Mouse (Mus musculus) ES-Bruce4 (cell line): ENCODE data around the gene Metap1d.

Experiments
- CTCF ChIP-seq: IDR thresholded peaks from one replicate; pipeline ENCODE4 v1.8.1; 2011; ENCODE audit warnings: low read depth, low read length
- POLR2A ChIP-seq: IDR thresholded peaks from one replicate; pipeline ENCODE4 v1.8.1; 2011; ENCODE audit warnings: low read length; ENCODE audit not compliant: insufficient read depth

DNA sequence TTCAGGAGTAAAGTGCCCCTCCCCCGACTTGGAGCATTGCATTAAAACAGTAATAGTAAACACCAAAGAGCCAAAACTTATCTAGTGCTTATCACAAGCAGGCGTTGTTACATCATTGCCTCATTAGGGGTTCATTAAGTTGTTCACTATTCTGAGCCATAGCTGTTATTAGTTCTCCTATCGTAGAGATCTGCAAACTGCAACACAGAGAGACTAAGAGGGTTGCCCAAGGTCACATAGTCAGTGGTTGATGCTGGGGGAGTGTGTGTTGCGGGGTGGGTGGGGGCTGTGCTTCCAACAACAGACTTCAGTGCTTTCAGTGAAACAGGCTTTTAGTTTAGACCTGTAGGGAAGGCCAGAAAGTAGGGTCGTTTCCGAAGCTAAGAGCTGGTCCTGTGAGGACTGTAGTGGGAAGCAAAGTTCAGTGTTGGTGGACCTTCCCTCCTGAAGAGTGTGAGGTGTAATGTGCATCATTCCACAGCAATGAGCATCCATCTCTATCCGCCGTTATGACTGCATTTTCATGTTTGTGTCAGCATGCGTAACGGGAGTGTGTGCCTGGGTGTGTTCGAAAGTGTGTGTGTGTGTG is 89.2 kb downstream of the Metap1d start:
- TF ChIP-seq CTCF (no peak), POLR2A (no peak)
